Mouse (Mus musculus): ENCODE measurements at regions not wholly inside any gene's neighbourhood (a gene's known extent, or its start where the extent isn't known, plus 50 kb on each side); places are given as distances from the start of the nearest gene placed in this dataset.

DNA sequence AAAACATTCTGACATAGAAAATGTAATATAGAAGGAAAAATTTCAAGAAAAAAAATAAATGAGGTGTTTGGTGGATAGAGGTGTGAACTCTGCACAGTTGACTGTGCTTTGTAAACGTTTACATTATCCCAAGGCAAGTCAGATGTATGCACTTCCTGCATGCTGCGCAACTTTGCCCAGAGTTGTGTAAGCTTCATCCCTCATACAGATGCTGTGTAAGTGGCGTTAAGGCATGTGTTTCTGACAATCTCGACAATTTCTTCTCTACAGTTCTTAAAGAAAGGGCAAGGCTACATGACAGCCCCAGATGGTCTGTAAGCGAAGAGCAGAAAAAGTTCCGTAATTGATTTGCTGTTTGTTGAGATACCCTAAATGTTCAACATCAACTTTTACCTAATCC is 476.6 kb upstream of the Pitx2 start:
- DNase-seq (ENCODE audit: low spot score) = no peak
- Histone ChIP-seq H3K4me1 (peaks cover 18% of the 10 kb centered on the region), H3K9me3 (replicated peaks) (no peaks in the 10 kb centered on the region), H3K27ac (replicated peaks) (no peak overlapping the region), H3K36me3 (no peaks in the 10 kb centered on the region), H3K4me3 (no peak overlapping the region), H3K27me3 (ENCODE audit: low read depth, poor library complexity, severe bottlenecking) (peaks cover 10% of the 10 kb centered on the region)
- WGBS = 86% methylated on average over 6 of the region's 6 CpGs

DNA sequence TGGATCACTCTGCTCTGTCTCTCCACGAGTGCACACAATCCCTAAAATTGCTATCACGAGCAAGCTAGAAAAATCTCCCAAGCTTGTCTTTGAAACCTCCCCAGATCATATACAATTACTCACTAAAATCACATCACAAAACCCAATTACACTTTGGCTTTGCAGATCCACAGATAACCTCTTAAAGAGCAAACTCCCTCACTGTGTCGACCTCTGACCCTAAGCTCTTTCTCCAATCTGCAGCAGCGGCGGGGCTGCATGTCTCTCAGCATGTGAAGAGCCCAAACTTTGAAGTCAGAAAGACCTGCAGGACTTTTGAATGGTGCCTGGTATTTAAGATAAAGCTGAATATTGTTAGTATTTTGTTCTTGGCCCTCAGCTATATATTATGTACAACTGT is 479.4 kb upstream of the Pitx2 start:
- peaks cover 10% of the 10 kb centered on the region for H3K27me3 ChIP-seq (ENCODE audit: low read depth, poor library complexity, severe bottlenecking)
- peak; percentile 19 for DNase-seq (ENCODE audit: low spot score)
- 14% methylated on average over 5 of the region's 5 CpGs for WGBS
- H3K4me3 ChIP-seq = no peak overlapping the region
- no peak overlapping the region for H3K27ac ChIP-seq (replicated peaks)
- no peaks in the 10 kb centered on the region for H3K9me3 ChIP-seq (replicated peaks)
- H3K4me1 ChIP-seq = peaks cover 18% of the 10 kb centered on the region
- no peaks in the 10 kb centered on the region for H3K36me3 ChIP-seq

DNA sequence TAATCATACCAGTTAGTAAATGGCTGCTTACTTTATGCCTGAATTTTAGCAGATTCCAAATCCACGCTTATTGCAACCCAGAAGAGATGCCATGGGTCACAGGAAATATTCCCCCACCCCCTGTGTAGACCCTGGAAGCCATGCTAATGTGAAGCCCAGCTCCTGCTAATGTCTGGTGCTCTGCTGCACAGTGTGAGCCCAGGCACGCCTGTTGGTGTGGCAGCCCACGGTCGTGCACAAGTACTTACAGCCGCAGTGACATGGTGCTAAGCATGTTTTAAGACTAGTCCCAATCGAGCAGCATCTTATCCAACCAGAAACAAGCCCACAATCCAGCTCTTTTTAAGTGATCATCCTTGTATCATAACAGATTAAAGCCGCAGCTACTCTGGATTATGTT is 480.5 kb upstream of the Pitx2 start:
- no peak overlapping the region for H3K27ac ChIP-seq (replicated peaks)

DNA sequence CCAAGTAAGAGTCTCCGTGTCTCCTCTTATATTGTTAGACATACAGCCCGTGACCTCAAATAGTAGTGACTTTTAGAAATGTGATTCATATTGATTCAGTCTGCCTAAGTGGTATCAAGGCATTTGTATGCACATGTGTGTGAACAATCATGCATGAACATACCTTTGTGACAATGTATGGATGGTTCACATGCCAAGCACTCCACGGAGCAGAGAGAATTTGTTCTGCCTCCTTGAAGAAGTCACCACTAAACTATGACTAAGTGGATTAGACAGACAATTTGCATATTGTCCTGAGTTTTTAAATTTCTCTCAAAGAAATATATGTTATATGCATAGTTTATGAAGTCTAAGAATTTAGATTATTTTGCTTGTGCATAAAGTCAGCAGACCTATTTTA is 492.4 kb upstream of the Pitx2 start:
- no peaks in the 10 kb centered on the region for H3K36me3 ChIP-seq
- H3K4me3 ChIP-seq = no peak overlapping the region
- DNase-seq (ENCODE audit: low spot score) = no peak
- no peaks in the 10 kb centered on the region for H3K27me3 ChIP-seq (ENCODE audit: low read depth, poor library complexity, severe bottlenecking)
- H3K4me1 ChIP-seq = peaks cover 6% of the 10 kb centered on the region; the same call in 1 of the 2 replicates
- no peak overlapping the region for H3K27ac ChIP-seq (replicated peaks)
- no peaks in the 10 kb centered on the region for H3K9me3 ChIP-seq (replicated peaks)
- WGBS = 68% methylated on average over 3 of the region's 3 CpGs

More for the DNA sequence above, 480.5 kb upstream of the Pitx2 start:
- Histone ChIP-seq H3K9me3 (replicated peaks) (no peaks in the 10 kb centered on the region), H3K36me3 (no peaks in the 10 kb centered on the region), H3K4me1 (peaks cover 18% of the 10 kb centered on the region), H3K4me3 (no peak overlapping the region), H3K27me3 (ENCODE audit: low read depth, poor library complexity, severe bottlenecking) (peaks cover 10% of the 10 kb centered on the region)
- no peak for DNase-seq (ENCODE audit: low spot score)
- WGBS = 58% methylated on average over 7 of the region's 7 CpGs

DNA sequence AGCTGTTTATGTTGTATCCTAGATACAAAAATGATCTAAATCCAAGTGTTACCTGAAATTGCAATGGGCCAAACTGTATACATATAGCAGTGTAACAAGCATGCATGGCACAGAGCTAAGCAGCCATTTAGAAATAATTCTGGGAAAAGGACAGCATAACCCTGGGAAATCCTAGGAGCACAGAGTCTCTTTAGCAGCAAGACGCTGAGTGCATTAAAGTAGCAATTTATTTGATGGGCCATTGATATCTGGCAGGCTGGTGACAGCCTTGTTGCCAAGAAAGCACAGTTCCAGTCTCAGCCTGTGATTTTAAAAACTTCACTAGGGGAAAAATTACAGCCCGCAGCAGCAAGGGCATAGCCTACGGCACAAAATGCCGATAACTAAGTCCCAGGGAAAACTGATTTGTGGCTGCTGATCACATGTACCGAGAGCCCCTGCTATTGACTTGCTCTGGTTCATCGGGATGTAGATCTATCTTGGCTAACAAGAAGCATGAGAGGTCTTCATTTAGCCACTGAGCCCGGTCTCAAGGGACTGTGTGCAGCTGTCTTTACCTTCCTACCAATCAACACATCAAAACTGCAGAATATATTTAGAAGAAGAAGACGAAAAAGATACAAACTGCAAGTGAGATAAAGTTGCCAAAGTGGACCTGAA is 531.1 kb upstream of the Pitx2 start:
- DNase-seq (ENCODE audit: low spot score) = no peak
- H3K4me3 ChIP-seq = no peak overlapping the region
- no peak overlapping the region for H3K27ac ChIP-seq (replicated peaks)
- WGBS = 88% methylated on average over 8 of the region's 8 CpGs
- no peaks in the 10 kb centered on the region for H3K27me3 ChIP-seq (ENCODE audit: low read depth, poor library complexity, severe bottlenecking)
- no peaks in the 10 kb centered on the region for H3K36me3 ChIP-seq
- peaks cover 19% of the 10 kb centered on the region for H3K4me1 ChIP-seq
- H3K9me3 ChIP-seq (replicated peaks) = no peaks in the 10 kb centered on the region

DNA sequence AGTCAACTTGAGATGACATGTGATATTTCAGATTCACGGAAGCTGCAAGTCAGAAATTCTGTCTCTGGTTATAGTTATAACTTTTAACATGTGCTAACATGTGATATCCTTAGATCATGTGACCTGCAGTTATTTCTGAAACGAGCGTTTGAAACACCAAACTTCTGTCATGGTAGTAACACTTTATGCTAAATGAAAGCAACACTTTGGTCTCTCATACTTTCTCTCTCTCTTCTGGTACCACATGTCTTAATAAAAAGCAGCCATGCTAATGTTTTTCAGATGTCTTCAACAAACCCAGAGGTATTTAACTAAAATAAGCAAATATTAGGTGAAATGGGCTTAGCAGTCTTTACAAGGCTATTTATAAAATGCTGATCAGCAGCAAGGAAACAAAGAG is 534.5 kb upstream of the Pitx2 start:
- Histone ChIP-seq H3K27ac (replicated peaks) (no peak overlapping the region), H3K36me3 (no peaks in the 10 kb centered on the region), H3K9me3 (replicated peaks) (no peaks in the 10 kb centered on the region), H3K4me3 (no peak overlapping the region), H3K4me1 (peaks cover 16% of the 10 kb centered on the region), H3K27me3 (ENCODE audit: low read depth, poor library complexity, severe bottlenecking) (no peaks in the 10 kb centered on the region)
- 82% methylated on average over 3 of the region's 3 CpGs for WGBS
- DNase-seq (ENCODE audit: low spot score) = no peak

DNA sequence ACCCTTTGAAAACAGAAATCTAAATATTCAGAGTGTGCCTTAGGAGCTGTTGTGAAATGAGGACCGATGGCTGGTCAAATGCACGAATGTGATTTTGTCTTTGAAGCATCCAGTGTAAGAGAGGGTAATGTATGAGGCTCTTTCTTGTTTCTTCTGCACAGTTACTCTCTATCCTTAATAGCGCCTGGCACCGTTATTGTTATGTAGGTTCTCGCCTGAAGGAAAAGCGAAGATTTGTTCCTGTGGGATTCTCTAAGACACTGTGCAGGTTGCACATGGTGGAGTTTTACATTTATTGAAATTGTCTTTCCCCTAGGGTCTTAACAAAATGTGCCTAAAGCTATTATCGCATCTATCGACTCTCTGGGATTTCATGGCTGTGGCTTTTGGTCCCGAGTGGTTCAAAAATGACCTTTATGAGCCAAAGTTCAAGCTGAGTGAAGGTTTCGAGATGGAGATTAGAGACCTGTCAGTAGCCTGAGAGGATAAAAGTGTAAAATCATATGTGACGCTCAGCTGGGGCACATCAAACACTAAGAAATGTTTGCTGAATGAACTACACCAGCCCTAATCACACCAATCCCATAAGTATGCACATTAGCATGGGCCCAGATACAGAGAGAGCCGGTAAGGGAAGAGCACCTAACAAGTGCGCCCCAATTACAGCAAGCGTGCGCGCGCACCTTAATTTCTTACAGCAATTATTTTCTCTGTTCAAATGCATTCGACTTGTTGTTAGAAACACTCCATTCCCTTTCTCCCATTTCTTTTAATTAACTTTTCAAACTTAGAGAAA is 562.5 kb upstream of the Pitx2 start:
- H3K27me3 ChIP-seq (ENCODE audit: low read depth, poor library complexity, severe bottlenecking) = no peaks in the 10 kb centered on the region
- H3K4me1 ChIP-seq = no peaks in the 10 kb centered on the region
- no peaks in the 10 kb centered on the region for H3K9me3 ChIP-seq (replicated peaks)
- H3K27ac ChIP-seq (replicated peaks) = no peak overlapping the region
- 83% methylated on average over 18 of the region's 18 CpGs for WGBS
- H3K36me3 ChIP-seq = no peaks in the 10 kb centered on the region
- DNase-seq (ENCODE audit: low spot score) = no peak
- H3K4me3 ChIP-seq = no peak overlapping the region

DNA sequence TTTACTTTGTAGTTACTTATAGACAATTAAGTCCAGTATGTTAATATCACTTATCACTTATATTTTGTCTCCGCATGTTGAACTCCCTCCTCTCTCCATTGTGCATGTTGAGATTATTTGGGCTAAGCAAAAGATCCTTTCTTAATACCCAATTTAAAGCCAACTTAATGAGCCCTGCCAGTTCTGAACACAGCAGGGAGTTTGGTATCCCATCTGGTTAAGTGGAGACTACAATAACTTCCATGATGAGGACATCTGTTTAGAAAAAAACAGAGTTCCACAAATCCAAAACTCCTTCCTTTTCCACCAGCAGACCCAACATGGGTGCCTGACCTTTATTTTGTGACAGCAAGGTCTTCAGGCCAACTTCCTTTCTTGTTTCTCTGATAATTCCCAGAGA is 572.0 kb upstream of the Pitx2 start:
- Histone ChIP-seq H3K27ac (replicated peaks) (no peak overlapping the region), H3K4me3 (no peak overlapping the region), H3K9me3 (replicated peaks) (no peaks in the 10 kb centered on the region), H3K27me3 (ENCODE audit: low read depth, poor library complexity, severe bottlenecking) (no peaks in the 10 kb centered on the region), H3K4me1 (no peaks in the 10 kb centered on the region), H3K36me3 (no peaks in the 10 kb centered on the region)
- no peak for DNase-seq (ENCODE audit: low spot score)
- 89% methylated on average over 1 of the region's 1 CpGs for WGBS

DNA sequence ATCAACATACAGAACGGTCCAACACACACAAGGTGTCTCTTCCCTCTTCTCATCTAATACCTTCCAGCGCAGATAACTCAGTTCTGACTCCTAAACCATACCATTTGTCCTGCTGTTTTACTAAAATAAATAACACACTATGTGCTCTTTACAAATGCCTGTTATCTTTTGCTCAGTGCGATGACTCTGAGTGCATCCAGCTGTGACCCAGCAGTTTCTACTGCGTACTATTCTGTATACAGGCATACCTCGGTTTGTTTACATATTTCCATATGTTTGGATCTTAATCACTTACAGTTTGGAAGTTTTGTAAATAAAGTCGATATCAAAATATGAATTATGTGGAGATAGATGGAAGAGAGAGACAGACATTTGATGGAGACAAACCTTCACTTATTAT is 583.0 kb upstream of the Pitx2 start:
- no peak for DNase-seq (ENCODE audit: low spot score)
- Histone ChIP-seq H3K4me3 (no peak overlapping the region), H3K36me3 (no peaks in the 10 kb centered on the region), H3K4me1 (no peaks in the 10 kb centered on the region), H3K27ac (replicated peaks) (no peak overlapping the region), H3K27me3 (ENCODE audit: low read depth, poor library complexity, severe bottlenecking) (no peaks in the 10 kb centered on the region), H3K9me3 (replicated peaks) (no peaks in the 10 kb centered on the region)
- WGBS = 83% methylated on average over 6 of the region's 6 CpGs

DNA sequence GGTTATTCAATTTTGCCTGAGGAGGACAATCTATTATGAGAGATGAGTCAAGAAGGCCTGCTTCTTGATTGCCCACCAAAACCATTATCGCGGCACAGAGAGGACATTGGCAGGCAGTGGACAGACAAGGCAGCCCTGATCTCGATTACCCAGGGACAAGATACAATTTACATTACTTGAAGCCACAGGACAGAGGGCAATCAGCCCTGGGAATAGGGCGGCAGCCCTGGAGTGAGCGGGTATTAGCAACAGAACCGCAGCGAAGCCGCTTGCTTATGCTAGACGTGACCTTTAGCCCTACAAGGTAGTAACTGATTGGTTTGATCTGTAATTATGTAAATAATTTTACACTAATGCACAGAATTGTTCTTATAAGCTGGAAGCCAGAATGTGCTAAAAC is 586.0 kb upstream of the Pitx2 start:
- H3K4me1 ChIP-seq = no peaks in the 10 kb centered on the region
- H3K9me3 ChIP-seq (replicated peaks) = no peaks in the 10 kb centered on the region
- 83% methylated on average over 9 of the region's 9 CpGs for WGBS
- no peaks in the 10 kb centered on the region for H3K27me3 ChIP-seq (ENCODE audit: low read depth, poor library complexity, severe bottlenecking)
- no peak for DNase-seq (ENCODE audit: low spot score)
- no peaks in the 10 kb centered on the region for H3K36me3 ChIP-seq
- no peak overlapping the region for H3K27ac ChIP-seq (replicated peaks)
- H3K4me3 ChIP-seq = no peak overlapping the region

DNA sequence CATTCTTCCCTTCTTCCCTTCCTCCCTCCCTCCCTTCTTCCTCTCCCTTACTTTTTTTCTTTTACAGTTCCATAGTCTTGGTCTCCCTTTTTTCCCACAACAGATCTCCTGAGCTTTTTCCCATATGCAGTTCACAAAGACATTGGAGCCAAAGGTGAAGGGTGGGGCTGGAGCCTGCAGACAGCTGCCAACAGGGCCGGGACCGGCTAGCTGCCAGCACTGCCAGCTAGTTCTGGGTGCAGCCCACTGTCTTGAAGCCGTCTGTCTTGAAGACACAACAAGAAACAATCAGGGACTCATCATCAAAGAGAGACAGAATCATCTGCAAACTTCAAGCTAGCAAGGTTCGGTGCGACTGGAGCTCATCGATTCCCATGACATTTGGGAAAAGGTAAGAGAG is 588.9 kb upstream of the Pitx2 start:
- Histone ChIP-seq H3K4me3 (no peak overlapping the region), H3K4me1 (no peaks in the 10 kb centered on the region), H3K9me3 (replicated peaks) (no peaks in the 10 kb centered on the region), H3K27me3 (ENCODE audit: low read depth, poor library complexity, severe bottlenecking) (no peaks in the 10 kb centered on the region), H3K36me3 (no peaks in the 10 kb centered on the region), H3K27ac (replicated peaks) (no peak overlapping the region)
- DNase-seq (ENCODE audit: low spot score) = no peak
- 85% methylated on average over 6 of the region's 6 CpGs for WGBS

DNA sequence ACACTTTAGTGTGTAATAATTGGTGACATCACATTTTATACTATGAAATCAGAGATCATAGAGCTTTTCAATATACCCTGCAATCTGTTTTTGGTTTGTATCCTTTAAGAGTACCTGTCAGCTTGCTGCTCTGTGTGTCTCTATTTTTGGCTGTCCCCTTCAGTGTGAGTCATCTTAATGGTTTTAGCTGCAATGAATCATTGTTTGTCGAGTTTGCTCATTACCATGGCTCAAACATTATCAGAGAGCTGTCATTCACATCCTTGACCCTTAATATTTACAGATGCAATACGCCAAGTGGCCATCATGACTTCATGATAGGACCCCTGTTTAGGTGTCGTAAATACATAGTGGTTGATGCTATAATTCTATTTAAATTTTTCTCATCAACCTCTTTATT is 591.0 kb upstream of the Pitx2 start:
- WGBS = 90% methylated on average over 3 of the region's 3 CpGs
- H3K9me3 ChIP-seq (replicated peaks) = no peaks in the 10 kb centered on the region
- no peak for DNase-seq (ENCODE audit: low spot score)
- H3K27ac ChIP-seq (replicated peaks) = no peak overlapping the region
- no peaks in the 10 kb centered on the region for H3K36me3 ChIP-seq
- H3K4me1 ChIP-seq = no peaks in the 10 kb centered on the region
- H3K27me3 ChIP-seq (ENCODE audit: low read depth, poor library complexity, severe bottlenecking) = no peaks in the 10 kb centered on the region
- H3K4me3 ChIP-seq = no peak overlapping the region

DNA sequence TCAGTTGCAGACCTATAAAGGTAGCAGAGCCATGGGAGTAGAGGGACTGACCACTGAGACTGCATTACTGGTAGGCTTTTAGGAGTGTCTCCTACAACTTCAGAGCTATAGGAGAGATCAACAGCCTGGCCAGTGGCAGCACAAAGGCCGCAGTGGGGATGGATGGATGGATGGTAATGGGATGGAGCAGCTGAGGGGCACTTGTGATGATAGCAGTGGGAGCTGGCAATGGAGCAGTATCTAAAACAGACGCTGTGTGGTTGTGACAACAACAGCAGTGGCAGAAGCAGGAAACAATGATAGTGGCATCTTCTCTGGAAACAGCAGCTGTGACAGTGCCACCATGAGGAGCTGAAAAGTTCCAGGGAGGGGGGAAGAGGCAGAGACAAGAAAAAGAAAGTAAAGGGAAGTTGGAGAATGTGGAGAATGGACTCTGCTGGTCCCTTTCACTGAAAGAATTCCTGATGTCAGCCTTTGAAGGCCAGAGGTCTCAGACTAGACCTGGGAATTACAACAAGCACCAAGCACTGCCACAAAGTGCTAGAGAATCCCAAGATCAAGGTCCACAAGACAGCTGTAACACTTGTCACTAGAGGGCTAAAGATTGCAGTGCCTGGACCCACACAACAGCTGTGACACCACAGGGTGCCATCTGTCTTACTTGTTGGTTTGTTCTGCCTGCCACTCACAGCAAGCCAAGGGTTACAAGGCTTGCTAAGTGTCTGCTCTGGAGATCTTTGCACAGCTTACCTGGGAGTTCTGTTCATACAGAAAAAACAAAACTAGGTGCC is 624.1 kb upstream of the Pitx2 start:
- Histone ChIP-seq H3K4me3 (no peak overlapping the region), H3K36me3 (no peaks in the 10 kb centered on the region), H3K27ac (replicated peaks) (no peak overlapping the region), H3K4me1 (no peaks in the 10 kb centered on the region), H3K27me3 (ENCODE audit: low read depth, poor library complexity, severe bottlenecking) (no peaks in the 10 kb centered on the region), H3K9me3 (replicated peaks) (no peaks in the 10 kb centered on the region)
- 76% methylated on average over 2 of the region's 2 CpGs for WGBS
- DNase-seq (ENCODE audit: low spot score) = peak; percentile 11

Measured in midbrain, embryonic 10.5 days (tissue).